Mouse (Mus musculus): ENCODE results near the gene Gast. TPM values are rescaled to one million over a fixed set of nuclear protein-coding genes. Genes with fewer than 3 reads are reported as not detected.
A peak's percentile ranks its signal among the peaks of the same experiment; 100 is the strongest.
"Not testable (repeated sequence)": the region's sequence is repeated elsewhere in the genome, so short reads cannot be mapped to it uniquely, and the experiment has no call there.

Gene Gast
- total RNA-seq, 2 experiments from 2014 or later, result not detected

DNA sequence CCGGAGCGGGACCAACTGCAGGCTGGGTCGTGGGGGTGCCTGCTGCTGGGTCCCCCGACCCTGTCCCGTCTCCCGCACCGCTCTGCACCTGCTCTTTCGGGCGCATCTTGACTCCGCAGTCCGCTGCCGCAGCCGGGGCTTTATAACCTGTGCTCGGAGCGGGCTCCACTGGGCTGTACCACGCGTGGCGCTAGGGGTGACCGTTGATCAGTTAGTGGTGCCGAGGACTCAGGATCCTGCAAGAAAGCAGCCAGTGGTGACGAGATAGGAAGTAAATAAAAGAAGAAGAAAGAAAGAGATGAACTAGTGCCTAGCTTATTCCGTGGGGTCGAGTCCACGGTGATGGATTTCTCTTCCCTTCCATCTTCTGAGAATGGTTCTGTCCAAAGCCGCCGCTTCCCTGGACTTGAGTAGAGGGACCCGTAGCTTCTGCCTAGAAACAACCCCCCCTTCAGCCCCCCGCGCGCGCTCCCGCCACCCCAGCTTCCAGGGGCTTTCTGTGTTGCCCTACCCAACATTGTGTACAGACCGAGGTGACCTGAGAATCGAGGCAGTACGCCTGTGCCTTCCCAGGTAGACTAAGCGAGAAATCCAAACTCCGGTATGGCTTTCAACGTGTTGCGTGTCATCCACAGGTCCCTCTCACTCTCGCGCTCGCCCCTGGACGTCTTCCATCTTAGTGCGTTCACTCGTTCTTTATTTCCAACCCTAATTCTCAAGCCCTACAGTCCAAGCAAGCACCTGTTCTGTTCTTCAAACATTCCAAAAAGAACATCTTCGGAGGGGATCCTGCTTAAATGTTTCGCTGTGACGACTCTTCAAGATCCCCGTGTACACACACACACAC lies 22.0 kb downstream of the Gast start, which contains the start of gene Hap1:
Gene Hap1, minus strand, starts transcription at position 157 of the 847 bp plus-strand sequence.
- peak; percentile 76 to 81 for DNase-seq
- intact Hi-C loops (cut with DNase I), result no loop called here

DNA sequence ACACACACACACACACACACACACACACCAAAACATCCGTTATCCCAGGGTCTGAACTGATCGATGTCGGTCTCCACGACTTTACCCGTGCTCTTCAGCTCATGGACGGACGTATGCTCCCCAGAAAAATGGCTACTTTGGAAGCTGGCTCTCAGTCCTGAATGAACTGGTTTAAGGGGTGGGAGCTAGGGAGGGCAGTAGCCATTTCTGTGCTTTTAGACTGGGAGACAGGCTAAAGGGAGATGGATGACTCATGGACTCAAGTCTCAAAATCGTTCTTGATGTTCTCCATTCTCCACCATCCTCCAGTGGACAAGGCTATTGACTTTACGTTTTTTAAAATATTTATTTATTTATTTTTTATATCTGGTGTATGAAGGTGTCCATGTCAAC lies 22.6 kb downstream of the Gast start:
- intact Hi-C loops (cut with DNase I), result no loop called here
- DNase-seq, result no peak

DNA sequence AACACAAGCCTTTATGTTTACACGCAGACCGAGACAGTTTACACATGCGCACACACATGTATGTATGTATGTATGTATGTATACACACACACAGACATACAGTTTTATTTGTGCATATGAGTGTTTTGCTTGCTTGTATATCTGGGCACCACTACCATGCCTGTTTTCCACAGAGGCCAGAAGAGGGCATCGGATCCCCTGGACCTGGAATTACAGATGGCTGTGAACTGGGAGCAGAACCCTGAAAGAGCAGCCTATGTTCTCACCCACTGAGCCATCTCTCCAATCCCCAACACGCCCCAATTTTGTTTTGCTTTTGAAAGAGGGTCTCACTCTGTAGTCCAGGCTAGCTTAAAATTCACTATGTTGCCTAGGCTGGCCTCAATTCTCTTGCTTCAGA lies 23.2 kb downstream of the Gast start:
- DNase-seq, result no peak
- intact Hi-C loops (cut with DNase I), result no loop called here

DNA sequence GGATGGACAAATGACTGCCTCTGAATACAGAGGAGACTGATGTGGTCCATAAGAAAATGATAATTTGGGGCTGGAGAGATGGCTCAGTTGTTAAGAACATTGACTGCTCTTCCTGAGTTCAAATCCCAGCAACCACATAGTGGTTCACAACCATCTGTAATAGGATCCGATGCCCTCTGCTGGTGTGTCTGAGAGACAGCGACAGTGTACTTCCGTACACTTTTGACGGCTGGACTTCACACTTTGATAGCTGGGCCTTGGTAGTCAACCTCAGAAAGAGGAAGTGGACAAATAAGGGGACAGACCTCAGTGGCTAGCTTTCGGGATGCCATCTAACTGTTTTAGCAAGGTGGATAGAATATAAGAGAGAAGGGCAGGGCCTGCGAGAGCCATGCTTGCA lies 26.0 kb downstream of the Gast start:
- no peak for DNase-seq
- intact Hi-C loops (cut with DNase I), result loop anchor here (1.0 kb wide), 1 partner anchor 195 kb away; no protein-coding TSS in a partner anchor

DNA sequence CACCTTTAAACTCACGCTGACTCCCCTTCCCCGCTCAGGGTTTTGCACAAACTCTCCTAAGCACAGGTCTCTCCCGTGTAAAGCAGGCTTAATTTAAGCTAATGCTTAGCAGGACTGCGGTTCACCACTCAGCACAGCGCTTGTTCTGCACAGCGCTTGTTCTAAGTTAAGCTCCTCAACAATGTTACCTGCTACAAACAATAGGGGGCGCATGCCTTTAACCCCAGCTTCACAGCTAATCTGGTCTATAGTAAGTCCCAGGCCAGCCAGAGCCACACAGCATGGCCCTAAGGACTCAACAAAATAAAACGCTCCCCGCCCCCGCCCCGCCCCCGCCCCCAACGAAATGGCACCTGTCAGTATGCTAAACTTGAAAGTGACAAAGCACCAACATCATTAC lies 26.9 kb downstream of the Gast start:
- DNase-seq; intact Hi-C loops (cut with DNase I): not testable (repeated sequence)

DNA sequence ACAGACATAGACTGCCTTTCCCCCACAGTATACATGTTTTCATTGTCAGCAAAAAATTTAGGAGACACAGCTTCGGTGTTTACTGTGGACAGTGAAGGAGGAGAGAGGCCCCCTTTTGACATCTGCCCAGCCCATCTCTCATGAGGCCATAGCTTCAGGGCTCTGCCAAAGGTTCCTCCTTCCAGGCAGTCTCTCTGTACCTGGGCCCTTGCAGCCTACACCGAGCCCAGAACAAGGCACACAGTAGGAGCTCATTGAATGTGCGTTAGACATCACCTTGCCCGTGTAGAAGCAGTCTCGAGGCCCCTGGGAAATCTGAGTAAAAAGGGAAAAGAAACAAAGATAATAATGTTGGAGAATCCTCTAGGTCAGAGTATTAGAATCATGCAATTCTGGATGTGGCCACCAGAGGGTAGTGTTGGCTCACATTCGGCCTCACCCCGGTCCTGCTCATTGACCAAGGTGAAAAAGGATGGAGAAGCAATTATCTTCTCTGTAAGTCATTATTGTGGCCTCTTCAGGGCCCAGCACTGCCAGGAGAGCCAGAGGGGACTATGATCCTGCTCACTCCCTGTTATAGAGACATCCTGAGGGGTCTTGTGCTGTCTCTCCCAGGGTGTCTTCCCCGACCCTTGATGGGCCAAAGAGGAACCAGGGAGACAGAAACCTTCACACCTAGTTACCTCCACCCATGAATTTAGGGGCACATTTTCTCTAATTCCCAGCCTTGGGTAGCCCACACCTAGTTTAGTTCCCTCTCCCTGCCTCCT lies 28.2 kb downstream of the Gast start:
- intact Hi-C loops (cut with DNase I), result loop anchor here (1.0 to 2.0 kb wide), 2 partner anchors 46 to 110 kb away; partner anchors contain the start of gene Klhl11
- peak; percentile 82 to 91 for DNase-seq

DNA sequence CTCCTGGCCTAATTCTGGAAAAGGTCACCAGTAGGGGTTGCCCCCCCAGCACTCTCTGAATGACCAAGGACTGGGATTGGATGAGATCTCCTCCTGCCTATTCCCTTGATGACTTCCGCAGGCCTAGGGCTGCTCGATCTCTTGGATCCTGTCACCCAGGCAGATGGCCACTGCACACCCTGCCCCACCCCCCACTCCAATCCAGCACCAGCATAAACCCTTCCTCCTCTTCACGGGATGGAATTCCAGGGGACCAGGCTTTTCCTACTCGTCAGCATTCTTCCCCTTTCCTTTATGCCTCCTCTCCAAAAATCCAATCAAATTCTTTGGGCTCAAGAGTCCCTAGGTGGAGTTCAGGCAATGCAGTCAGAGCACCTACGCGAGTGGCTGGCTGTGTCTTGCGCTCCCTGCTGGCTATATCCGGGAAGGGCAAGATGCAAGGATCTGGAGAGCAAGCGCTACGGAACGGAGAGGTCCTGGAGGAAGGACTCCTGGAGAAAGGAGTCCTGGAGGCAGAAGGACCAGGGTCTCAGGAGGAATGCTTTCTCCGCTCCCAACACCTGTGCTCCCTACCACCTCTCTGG lies 28.9 kb downstream of the Gast start:
- peak; percentile 79 to 84 for DNase-seq
- intact Hi-C loops (cut with DNase I), result loop anchor here (1.0 to 2.0 kb wide), 2 partner anchors 45 to 110 kb away; partner anchors contain the start of gene Klhl11

DNA sequence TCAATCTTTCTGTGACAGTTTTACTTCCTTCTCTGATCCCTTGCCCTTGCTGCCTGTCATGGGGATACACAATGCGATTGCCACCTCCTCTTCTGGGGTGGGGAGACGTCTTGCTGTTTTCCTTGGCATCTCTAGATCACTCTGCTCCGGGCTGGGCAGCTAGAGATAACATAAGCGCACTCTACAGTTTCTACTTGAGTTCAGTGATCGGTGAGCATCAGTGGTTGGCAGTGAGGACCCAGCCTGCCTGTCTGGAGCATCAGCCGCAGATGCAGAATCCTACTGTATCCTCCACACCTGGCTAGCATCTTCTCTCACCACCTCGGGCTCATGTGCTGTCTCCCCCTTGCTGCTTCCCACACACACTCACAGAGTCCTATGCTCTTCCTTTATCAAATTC lies 34.9 kb downstream of the Gast start:
- DNase-seq, result no peak
- intact Hi-C loops (cut with DNase I), result no loop called here

DNA sequence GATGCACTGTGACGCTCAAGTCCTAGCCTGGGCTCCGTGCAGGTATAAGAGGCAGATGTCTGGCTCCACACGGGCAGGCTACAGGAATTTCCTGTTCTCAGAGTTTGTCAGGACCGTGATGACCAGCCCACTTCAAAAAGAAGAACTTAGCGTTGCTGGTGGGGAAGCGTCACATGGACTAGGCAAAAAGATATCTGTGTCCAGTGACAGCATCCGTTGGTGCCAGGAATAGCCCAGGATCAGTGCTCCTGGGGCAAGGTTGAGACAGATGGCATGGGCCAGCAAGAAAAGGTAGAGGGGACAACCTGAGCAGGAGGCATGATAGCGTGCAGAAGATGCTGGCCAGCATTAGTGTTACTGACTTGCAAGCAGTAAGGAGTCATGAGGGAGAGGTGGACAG lies 35.6 kb downstream of the Gast start:
- DNase-seq, result no peak
- intact Hi-C loops (cut with DNase I), result no loop called here

DNA sequence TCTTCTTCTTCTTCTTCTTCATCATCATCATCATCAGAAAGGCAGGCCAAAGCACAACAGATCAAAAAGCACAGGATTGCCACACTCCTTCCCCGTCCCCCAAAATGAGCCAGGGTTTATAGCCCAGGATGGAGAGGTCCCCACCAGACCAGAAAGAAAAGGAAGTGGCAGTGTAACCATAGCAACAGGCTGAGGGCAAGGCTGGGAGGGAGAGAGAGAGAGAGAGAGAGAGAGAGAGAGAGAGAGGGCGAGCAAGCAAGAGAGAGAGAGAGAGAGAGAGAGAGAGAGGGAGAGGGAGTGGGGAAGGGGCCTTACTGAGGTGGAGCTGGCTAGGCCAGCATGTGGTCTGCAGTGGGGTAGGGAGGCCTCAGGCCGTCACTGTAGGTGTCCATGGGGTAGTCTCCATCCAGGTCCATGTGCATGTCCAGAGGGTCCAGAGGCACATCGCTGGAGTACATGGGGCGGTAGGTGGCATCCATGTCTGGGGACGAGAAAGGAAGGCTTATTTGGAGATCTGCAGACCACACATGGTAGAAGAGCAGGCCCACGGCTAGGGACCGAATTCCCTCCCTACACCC lies 37.9 kb downstream of the Gast start:
- intact Hi-C loops (cut with DNase I), result no loop called here

DNA sequence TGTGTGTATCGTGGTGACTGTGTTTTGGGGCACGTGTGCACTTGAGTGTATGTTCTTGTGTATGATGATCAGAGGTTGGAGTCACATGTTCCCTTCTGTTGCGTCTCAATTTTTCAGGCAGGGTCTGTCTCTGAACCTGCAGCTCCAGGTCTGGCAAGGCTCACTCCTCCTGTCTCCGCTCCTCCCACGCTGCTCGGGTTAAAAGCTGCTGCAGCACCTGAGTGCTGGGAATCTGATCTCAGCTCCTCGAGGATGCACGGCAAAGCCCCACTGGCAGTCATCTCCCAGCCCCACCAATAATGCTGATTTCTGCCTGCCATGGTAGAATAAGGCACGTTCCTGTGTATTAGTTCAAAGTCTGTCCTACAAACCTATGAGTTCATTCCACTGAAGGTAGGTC lies 40.9 kb downstream of the Gast start:
- DNase-seq, result no peak
- intact Hi-C loops (cut with DNase I), result no loop called here

More for the DNA sequence above, 37.9 kb downstream of the Gast start:
- no peak for DNase-seq

DNA sequence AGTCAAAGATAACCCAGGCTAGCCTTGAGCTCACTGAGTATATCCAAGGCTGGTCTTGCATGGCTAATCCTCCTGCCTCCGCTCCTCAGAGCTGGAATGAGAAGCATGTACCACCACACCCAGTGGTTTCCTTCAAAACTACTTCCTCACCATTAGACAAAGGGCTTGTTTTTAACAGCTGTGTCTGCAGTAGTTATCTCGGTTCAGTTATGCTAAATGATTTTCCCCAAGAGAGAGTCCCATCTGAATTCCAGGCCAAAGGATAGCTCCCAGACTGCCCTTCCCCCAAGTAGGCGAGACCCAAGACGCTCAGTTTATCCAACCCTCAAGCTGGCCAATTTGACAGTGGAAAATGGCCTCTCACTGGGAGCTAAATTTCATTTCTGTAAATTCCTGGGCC lies 41.8 kb downstream of the Gast start:
- DNase-seq, result peak in 1 of 2 experiments; percentile 42
- intact Hi-C loops (cut with DNase I), result no loop called here

DNA sequence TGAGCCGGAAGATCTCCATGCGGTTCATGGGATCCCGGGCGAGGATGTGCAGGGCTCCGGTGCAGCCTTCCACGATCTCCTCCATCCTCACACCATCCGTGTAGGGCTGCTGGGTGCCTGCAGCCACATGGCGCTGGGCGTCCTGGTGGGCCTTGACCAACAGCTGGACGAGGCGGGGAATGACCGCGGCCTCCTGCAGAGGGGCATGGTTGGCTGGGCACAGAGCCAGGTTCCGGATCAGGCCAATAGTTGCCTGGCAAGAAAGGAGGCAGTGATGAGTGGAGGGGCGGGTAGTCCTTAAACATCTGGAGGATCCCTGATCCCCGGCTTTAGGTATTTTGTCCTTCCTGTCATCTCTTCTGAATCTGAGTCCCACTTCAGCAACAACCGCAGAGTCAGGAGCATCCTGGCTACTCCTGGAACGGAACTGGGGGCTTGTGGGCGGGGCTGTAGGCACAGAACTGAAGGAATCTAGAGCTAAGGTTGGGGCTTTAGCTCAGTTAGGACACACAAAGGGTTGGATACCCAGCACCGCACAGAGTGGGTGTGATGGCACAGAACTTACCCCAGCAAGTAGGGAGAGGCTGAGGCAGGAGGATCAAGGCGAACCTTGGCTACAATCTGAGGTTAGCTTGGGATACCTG lies 42.7 kb downstream of the Gast start:
- intact Hi-C loops (cut with DNase I), result no loop called here

DNA sequence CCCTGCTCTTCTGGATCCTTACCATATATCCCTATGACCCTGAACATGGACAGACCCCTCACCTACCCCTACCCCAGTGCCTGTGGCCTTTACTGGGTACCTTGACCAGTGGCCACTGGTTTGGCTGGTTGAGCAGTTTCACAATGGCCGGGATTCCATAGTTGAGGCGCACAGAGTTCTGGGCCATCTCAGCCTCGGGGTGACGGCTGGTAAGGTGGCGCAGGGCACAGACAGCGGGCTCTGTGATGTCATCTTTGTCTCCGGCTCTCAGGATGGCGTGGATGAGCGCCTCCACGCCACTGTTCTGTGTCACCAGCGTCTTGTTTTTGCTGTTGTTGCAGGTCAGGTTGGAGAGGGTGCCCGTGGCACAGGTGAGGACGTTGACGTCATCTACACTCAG lies 43.8 kb downstream of the Gast start:
- intact Hi-C loops (cut with DNase I), result no loop called here

More for the DNA sequence above, 42.7 kb downstream of the Gast start:
- DNase-seq, result no peak

DNA sequence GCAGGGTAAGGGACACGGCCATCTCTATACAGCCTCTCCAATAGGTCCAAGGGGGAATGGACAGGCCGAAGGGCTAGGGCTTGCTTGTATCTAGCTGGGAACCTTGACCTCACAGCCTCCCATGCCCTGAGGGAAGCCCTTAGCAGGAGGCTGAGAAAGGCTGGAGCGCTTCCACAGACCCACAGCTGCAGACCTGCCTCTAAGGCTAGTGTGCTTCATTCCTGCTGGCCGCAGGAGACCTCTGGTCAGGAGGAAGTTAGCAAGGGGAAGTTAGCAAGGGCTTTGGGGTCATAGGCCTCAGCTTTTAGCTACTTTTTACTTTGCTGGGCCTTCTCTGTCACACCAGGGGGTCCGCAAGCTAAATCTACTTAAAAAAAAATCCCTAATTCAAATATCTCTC lies 44.2 kb downstream of the Gast start:
- DNase-seq, result no peak
- intact Hi-C loops (cut with DNase I), result no loop called here

More for the DNA sequence above, 43.8 kb downstream of the Gast start:
- no peak for DNase-seq

DNA sequence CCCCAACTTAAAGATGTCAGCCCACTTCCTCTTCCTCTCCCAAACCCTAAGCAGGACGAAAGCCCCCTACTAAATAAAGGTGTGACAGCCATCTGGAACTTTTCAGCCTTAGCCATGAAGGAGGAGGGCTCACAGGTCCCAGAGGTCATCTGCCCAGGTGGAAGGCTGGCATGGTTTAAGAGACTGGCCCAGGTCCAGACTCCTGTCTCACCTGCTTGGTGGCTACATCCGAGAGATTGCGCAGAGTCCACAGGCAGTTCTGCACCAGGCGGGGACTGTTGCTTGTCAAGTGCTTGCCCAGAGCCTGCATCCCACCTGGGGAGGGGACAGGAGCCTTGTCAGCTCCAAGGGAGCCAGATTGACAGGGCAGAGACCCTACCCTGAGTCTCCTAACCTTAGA lies 45.1 kb downstream of the Gast start:
- intact Hi-C loops (cut with DNase I), result no loop called here
- no peak for DNase-seq

DNA sequence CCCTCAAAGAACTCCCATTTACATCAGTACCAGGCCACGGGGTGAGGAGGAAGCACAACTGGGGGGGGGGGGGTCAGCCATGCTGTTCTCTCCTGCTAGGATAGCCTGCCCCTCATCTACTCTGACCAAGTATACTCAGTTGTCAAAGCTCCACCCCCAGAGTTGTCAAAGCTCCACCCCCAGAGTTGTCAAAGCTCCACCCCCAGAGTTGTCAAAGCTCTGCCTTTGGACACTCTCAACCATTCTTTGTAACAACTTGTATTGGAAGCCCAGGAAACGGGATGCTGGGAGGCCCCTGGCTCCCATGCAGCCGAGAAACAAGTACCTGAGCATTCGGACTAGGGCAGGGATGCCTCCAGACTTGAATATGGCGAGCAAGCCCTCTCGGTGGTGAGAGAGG lies 48.5 kb downstream of the Gast start:
- DNase-seq, result no peak
- intact Hi-C loops (cut with DNase I), result no loop called here

DNA sequence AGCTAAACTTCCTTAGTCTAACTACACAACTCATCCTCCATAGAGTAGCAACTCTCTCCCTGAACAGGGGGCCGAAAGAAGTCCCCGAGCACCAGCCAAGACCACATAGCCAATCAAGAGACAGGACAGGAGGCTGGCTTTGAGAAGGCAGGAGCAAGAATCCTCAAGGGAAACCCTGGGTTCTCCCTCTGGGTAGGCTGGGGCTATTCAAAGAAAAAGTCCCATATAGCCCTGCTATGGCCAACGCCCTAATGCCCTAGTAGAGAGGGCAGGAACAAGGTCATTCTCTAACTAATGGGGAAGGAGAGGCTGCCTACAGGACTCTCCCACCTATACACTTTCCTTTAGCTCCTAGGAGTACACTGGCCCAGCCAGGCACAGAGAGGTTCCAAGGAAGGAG lies 50.8 kb downstream of the Gast start:
- DNase-seq, result no peak
- intact Hi-C loops (cut with DNase I), result no loop called here

DNA sequence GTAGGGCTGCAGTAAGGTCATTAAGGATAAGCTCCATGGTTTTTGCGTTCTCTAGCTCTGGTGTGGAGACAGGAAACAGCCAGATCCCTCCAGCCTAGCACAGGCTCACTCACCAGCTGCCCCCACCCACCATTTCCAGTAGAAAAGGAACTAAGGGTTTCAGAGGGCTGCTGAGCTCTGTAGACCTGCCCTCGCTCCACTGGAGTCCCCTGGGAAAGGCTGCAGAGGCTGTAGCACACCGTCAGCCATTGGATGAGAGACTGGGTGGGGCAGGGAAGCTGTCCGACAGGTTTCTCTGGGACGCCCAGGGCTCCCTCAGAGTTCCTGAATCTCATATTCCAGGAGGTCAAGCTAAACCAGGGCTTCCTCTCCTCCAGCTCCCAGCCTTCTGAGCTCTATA lies 52.4 kb downstream of the Gast start:
- peak in 1 of 2 experiments; percentile 30 for DNase-seq
- intact Hi-C loops (cut with DNase I), result no loop called here

Measured in heart, postnatal 10 days (tissue).